Mouse (Mus musculus): ENCODE results near the gene Tmem258.
"Not testable (repeated sequence)": the region's sequence is repeated elsewhere in the genome, so short reads cannot be mapped to it uniquely, and the experiment has no call there.

The Tmem258 gene

DNA sequence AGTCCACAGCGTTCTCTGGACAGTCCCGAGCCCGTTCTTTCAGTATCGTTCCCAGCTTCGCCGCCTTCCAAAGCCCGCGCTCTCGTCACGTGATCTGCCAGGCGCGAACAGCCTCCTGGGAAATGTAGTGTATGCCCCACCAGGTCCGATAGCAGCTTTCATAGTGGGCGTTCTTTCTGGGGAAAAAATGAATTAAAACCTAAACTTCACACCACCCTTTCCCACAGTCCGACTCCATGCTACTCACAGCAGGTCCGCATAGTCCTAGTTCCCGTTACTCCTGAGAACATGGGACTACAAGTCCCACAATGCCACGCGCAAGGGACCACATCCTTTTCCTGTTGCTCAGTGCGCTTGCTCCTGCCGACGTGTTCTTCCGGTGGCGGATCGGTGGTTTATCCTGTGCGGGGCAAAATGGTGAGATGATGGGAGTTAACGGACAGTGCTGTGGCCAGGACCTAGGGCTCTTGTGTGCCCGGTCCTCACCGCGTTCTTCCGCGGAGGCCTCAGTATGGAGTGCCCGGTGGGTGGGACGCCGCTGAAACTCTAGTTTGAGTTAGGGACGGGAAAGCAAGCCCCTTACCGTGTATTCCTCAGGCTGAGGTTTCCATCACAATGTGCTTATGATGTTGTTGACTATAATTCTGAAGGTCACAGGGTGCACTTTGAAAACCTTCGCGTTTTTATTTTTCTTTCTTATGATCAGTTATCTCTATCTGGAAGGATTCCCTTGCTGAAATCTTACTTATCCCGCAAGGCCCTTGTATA is at the start of gene Tmem258, which contains the start of gene Fen1:
Gene Tmem258, plus strand, starts transcription at position 167 of the 768 bp plus-strand sequence.
Gene Fen1, minus strand, starts transcription at position 322 of the 768 bp plus-strand sequence.
- peak; percentile 92 to 96 for DNase-seq (ENCODE audit: low read depth in 2 of 2, low spot score in 2 of 2)

GRCm38 (mm10) chr19:10157725-10158124 is 46.1 kb upstream of the Tmem258 start:
- no peak for DNase-seq (ENCODE audit: low read depth in 2 of 2, low spot score in 2 of 2)

- DNase-seq (ENCODE audit: low read depth in 2 of 2, low spot score in 2 of 2): no peak
Observed at GRCm38 (mm10) chr19:10163896-10164295, 39.9 kb upstream of the Tmem258 start.

GRCm38 (mm10) chr19:10165928-10166327 is 37.9 kb upstream of the Tmem258 start:
- not testable (repeated sequence) for DNase-seq (ENCODE audit: low read depth in 2 of 2, low spot score in 2 of 2)

DNA sequence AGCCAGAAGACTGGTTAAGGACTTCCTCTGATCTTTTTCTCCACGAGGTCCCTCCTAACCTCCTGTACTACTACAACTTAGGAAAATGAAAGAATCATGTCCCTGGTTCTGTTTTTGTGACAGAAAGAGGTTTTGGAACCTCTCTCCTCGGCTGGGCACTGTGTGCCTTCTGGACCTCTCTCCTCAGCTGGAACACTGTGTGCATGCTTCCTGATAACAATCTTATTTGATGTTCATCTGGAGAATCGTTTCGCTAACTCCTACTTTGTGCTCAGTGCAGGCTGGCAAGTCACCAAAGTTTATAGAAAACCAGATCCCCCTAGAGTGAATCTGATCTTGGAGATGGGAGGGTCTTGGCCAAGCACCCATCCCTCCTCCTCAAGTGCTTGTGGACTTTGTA is 36.7 kb upstream of the Tmem258 start:
- DNase-seq (ENCODE audit: low read depth in 2 of 2, low spot score in 2 of 2): no peak

DNA sequence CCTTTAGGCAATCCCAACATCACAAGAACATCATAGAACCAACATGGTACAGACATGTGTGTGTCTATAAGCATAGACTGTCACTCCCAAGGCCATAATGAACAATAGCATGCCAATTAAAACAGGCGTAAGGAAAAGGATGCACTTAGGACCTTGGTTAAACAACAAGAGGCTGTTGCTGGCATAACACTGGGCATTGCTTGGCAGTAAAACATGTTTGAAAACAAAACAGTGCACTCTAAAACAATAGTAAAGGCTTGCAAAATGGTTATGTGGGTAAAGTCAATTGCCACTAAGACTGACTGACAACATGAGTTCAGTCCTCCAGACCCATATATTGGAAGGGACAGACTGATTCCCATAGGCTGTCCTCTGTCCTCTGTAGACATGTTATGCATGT is 35.9 kb upstream of the Tmem258 start:
- DNase-seq (ENCODE audit: low read depth in 2 of 2, low spot score in 2 of 2): no peak

DNA sequence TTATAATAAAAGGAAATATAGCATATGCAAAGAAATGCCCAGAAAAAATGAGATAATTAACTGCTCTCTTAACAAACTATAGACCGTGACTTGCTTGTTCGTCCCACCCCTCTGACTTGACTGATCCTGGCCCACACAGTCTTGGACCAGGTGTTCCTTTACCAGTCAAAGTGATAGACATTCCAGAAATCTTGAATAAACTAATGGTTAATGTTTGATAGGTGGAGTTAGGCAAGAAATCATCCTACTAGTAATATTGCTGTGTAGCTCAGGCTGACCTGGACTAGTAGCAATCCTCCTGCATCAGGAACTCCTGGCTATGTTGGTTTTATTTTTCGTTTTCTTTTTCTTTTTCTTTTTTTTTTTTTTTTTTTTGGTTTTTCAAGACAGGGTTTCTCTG is 35.4 kb upstream of the Tmem258 start:
- DNase-seq (ENCODE audit: low read depth in 2 of 2, low spot score in 2 of 2): no peak

DNA sequence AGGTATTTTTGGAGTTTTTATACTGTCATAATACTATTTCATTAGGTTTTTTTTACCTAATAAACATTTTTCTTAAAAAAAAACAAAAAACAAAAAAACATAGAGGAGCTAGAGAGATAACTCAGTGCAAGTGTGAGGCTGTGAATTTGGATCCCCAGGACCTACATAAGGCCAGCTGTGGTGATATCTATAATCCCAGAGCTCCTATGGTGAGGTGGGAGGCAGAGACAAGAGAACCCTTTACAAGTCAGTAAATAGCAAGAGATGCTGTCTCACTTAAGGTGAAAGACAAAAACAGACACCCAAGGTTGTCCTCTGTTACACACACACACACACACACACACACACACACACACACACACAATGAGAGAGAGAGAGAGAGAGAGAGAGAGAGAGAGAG is 34.6 kb upstream of the Tmem258 start:
- no peak for DNase-seq (ENCODE audit: low read depth in 2 of 2, low spot score in 2 of 2)

DNA sequence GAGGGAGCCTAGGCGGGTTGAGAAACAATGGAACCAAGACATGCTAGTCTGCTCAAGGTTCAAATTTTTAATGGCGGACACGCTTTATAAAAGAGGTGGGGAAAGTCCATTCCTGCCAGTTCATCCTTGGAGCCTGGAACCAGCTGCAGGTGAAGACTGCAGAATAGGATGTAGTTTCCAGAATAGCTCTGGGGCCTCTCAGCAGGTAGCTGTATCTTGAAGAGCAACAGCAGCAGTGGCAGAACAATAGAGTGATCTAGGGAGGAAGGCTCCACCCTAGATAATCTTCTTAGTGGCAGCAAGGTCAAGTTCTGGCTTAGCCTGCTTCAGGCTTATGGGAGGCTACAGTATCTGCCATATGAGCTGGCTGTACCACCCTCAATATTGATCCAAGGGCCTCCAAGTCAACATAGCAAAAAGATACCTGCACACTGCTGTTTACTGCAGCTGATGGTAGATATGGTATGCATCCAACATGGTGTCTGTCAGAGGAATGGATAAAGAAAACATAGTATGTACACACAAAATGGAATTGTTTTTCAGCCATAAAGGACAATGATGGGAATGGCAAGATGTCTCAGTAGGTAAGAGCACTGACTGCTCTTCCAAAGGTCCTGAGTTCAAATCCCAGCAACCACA is 34.0 kb upstream of the Tmem258 start:
- not testable (repeated sequence) for DNase-seq (ENCODE audit: low read depth in 2 of 2, low spot score in 2 of 2)

DNA sequence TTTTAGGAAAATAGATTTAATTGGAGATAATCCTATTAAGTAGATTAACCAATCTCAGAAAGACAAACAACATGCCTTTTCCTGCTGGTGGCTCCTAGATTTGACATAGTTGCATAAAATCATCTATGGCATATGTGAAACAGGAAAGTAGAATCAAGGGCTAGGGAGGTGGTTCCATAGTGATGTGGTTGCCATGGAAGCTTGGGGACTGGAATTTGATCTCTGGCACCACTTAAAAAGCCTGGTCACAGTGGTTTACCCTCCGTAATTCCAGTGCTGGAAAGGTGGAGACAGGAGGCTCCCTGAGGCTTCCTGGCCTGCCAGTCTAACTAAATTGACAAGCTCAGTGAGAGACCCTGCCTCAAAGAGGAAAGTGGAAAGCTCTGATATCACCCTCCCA is 33.3 kb upstream of the Tmem258 start:
- no peak for DNase-seq (ENCODE audit: low read depth in 2 of 2, low spot score in 2 of 2)

DNA sequence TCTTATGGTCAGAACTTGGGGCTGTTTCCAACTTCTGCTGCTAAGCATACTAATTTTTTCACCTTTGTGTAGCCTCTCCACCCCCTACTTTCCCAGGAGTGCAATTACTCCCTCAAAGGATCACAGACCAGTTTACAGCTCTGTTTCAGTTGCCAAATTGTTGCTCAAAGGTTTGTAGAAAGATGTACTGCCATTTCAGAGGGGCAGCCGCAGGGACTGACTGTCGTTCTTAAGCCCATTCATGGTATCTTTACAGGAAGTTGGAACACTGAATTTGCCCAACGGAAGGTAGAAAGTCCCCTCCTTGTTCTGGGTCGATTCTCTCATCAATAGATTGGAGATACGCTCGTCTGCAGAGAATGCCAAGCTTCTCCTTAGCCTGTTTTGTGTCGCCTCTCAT is 32.5 kb upstream of the Tmem258 start:
- no peak for DNase-seq (ENCODE audit: low read depth in 2 of 2, low spot score in 2 of 2)

- no peak for DNase-seq (ENCODE audit: low read depth in 2 of 2, low spot score in 2 of 2)
Observed at GRCm38 (mm10) chr19:10171846-10172245, 32.0 kb upstream of the Tmem258 start.

DNA sequence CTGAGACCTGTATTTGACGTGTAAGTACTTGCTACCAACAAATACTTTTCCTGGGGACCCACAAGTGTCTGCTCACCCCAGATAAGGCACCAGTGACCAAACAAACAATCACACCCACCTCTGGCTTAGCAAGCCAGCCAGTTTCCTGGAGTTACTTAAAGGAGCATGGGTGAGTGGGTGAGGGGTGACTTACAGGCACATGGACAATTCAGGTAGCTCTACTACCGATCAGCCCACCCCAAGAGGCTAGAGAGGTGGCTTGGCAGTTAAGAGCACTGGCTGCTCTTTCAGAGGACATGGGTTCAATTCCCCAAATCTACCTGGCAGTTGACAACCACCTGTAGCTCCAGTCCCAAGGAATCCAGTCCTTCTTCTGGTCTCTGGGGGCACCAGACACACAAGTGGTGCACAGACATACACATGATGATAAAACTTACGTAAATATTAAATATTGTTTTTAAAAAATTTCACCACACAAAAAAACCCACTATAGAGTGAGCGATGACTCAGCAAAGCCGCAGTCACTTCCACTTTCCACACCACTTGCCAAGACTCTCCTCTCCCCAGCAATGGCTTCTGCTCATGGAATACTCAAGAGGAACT is 30.6 kb upstream of the Tmem258 start:
- DNase-seq (ENCODE audit: low read depth in 2 of 2, low spot score in 2 of 2): no peak

DNA sequence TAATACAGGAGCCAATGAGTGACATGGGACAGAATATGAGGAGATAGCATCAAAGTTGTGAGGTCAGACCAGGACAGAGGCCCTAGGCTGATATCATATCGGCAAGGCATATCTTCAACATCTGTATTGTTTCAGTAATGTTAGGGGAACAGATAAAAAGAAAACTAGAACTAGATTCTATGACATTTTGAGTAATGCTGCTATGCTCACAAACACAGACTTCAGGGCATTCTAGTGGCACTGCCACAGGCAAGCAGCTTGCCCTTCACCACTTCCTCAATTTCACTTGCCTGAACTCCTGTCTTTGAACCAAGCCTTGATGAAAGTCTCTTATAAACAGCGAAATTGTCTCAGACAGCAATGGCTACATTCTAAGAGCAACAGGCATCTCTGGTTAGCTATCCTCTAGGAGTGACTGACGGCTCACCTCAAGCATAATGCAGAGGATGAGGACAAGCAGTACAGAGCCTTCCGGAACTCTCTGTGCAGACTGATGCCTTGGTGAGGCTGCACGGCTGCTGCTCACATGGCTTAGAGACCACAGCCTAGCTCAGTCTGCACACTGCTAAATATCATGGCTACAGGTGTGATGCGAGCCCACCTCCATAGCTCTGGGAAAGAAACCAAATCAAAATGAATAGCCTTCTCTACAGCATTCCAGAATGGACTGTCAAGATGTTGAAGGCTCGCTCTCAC is 29.8 kb upstream of the Tmem258 start:
- DNase-seq (ENCODE audit: low read depth in 2 of 2, low spot score in 2 of 2): no peak

DNA sequence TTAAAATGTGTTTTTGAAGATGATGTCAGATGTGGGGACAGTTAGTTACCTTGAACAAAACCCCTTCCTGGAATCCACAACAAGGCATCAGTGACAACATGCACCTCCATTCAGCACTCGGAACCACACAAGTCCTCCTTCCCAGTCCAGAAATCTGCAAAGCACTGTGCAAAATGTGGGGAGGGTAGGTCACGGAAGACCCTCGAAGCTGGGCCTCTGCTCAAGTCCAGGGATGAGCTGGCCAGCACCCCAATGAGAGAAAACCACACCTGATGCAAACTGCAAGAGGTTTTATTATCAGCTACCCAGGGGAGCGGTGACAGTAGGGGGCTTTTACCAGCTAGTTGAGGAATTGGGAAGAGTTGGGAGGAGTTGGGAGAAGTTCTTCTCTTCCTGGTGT is 28.9 kb upstream of the Tmem258 start:
- no peak for DNase-seq (ENCODE audit: low read depth in 2 of 2, low spot score in 2 of 2)

- DNase-seq (ENCODE audit: low read depth in 2 of 2, low spot score in 2 of 2): no peak
Observed at GRCm38 (mm10) chr19:10176477-10176876, 27.3 kb upstream of the Tmem258 start.

DNA sequence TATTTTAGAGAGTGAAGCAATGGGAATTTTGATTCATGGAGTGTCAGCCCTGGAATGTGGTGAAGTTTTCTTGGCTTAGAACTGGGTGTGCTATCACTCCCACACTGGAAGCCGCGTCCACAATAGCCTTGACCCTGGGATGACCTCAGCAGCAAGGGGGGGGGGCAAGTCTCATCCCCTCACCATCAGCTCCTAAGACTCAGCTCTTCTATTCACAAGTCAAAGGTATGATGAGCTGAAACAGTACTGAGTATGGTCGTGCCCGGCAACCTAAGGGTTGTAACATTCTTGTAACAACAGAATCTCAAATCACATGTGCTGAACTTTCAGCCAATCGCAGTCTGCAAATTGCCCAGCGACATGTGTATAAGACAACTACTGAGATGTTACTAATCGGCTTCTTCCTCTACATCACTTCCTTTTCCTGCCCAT is 26.9 kb upstream of the Tmem258 start:
- DNase-seq (ENCODE audit: low read depth in 2 of 2, low spot score in 2 of 2): no peak

- no peak for DNase-seq (ENCODE audit: low read depth in 2 of 2, low spot score in 2 of 2)
Observed at GRCm38 (mm10) chr19:10181225-10181624, 22.6 kb upstream of the Tmem258 start.

DNA sequence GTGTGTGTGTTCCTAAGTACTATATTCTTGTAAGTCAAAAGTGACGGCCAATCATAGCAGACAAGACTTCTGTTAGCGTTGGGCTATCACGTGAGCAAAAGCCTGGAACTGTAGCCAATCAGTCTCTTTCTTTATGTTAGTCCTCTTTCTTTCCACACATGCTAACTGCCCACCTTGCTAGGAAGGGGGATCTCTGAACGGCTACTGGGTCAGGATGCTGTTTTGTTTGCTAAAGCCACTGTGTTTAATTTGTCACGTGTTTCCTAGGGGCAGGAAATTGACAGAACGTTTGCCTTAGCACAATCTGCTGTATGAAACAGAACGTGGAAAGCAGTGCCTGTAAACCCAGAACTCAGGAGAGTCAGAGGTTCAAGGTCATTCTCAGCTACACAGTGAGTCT is 21.7 kb upstream of the Tmem258 start:
- no peak for DNase-seq (ENCODE audit: low read depth in 2 of 2, low spot score in 2 of 2)

DNA sequence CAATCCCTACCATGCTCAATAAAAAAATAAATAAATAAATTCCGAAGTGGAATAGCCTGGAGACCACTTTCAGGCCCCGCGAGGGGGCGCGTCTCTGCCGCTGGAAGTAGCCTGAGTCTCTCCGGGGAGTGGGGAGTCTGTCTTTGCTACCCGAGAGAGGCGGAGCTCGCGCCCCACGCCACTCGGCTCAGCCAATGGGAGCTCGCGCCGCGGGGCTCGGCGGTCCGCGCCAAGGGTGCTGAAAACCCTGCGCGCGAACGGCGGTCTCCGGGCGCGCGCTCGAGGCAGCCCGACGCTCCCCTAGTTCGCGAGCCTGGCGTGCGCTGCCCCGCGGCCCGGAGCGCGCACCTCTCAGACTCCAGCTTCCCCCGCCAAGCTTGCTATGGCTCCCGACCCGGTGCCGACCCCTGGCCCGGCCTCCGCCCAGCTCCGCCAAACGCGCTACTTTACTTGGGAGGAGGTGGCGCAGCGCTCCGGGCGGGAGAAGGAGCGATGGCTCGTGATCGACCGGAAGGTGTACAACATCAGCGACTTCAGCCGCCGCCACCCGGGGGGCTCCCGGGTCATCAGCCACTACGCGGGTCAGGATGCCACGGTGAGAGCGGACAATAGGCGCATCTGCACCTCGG is 21.0 kb upstream of the Tmem258 start, which contains the start of gene Fads1:
Gene Fads1, plus strand, starts transcription at position 219 of the 629 bp plus-strand sequence.
- peak; percentile 74 to 78 for DNase-seq (ENCODE audit: low read depth in 2 of 2, low spot score in 2 of 2)
